Mouse (Mus musculus) midbrain, embryonic 13.5 days (tissue): ENCODE data around the gene A3galt2. TPM values are rescaled to one million over a fixed set of nuclear protein-coding genes. Genes with fewer than 3 reads are reported as not detected.

Source experiments
- ATAC-seq: fragments of 200-750 bp; cut with Nextera tagmentation; 2 replicates; pipeline ENCODE4 v1.8.0; 2017; ENCODE audit warnings: mild to moderate bottlenecking, moderate TSS enrichment, moderate library complexity
- H3K27ac ChIP-seq: fragments of 300-500 bp; sonication (generic); 2 replicates; pipeline ENCODE4 v1.5.1; 2015; ENCODE audit warnings: inconsistent platforms, mild to moderate bottlenecking, moderate library complexity
- H3K27me3 ChIP-seq: fragments of 300-500 bp; sonication (generic); 2 replicates; pipeline ENCODE4 v1.6.1; 2015; ENCODE audit warnings: mild to moderate bottlenecking, inconsistent platforms
- H3K36me3 ChIP-seq: fragments of 300-500 bp; sonication (generic); 2 replicates; pipeline ENCODE4 v1.6.1; 2015; ENCODE audit warnings: mild to moderate bottlenecking, inconsistent platforms
- H3K4me1 ChIP-seq: fragments of 300-500 bp; sonication (generic); replicated peaks from 2 replicates; pipeline ENCODE4 v1.6.1; 2015; ENCODE audit warnings: inconsistent platforms
- H3K4me2 ChIP-seq: fragments of 300-500 bp; sonication (generic); replicated peaks from 2 replicates; pipeline ENCODE4 v1.6.1; 2015; ENCODE audit warnings: moderate library complexity, mild to moderate bottlenecking, inconsistent platforms
- H3K4me3 ChIP-seq: fragments of 300-500 bp; sonication (generic); replicated peaks from 2 replicates; pipeline ENCODE4 v1.5.1; 2015; ENCODE audit warnings: mild to moderate bottlenecking, inconsistent platforms
- H3K9ac ChIP-seq: fragments of 300-500 bp; sonication (generic); replicated peaks from 2 replicates; pipeline ENCODE4 v1.6.1; 2015; ENCODE audit warnings: mild to moderate bottlenecking, inconsistent platforms
- H3K9me3 ChIP-seq: fragments of 300-500 bp; sonication (generic); 2 replicates; pipeline ENCODE4 v1.6.1; 2016; ENCODE audit warnings: mild to moderate bottlenecking, inconsistent platforms
- WGBS: fragments of 180-500 bp; shearing (Covaris S2); methylation state at CpG from one replicate; pipeline ENCODE4 v1.1.7; 2015; 5-methylcytosine and 5-hydroxymethylcytosine counted together
- polyA plus RNA-seq: library from polyadenylated mRNA; unstranded; fragments of >200 nt; fragmentation: Nextera tagmentation; extraction: Ambion mirVana; gene quantifications from 2 replicates; pipeline ENCODE4 v1.2.1, GENCODE M21; 2015

Gene A3galt2
- polyA plus RNA-seq, 1 experiment from 2014 or later: 0.58 TPM

GRCm38 (mm10) chr4:128741906-128742305 lies 13.3 kb upstream of the A3galt2 start:
- H3K27ac ChIP-seq: no peak overlapping the region
- no peaks in the 10 kb centered on the region for H3K9me3 ChIP-seq
- ATAC-seq: no peak
- peaks cover 42% of the 10 kb centered on the region for H3K4me1 ChIP-seq
- 41% methylated on average over 5 of the region's 5 CpGs for WGBS
- peaks cover 41% of the 10 kb centered on the region for H3K36me3 ChIP-seq
- H3K9ac ChIP-seq: no peak overlapping the region
- H3K27me3 ChIP-seq: no peaks in the 10 kb centered on the region
- no peak overlapping the region for H3K4me2 ChIP-seq
- H3K4me3 ChIP-seq: no peak overlapping the region

GRCm38 (mm10) chr4:128742379-128742970 lies 12.7 kb upstream of the A3galt2 start:
- H3K4me1 ChIP-seq: peaks cover 36% of the 10 kb centered on the region
- H3K4me2 ChIP-seq: no peak overlapping the region
- H3K36me3 ChIP-seq: peaks cover 46% of the 10 kb centered on the region
- peak overlapping the region; percentile 26 for H3K9ac ChIP-seq
- H3K27ac ChIP-seq: peak overlapping the region; percentile 47; the same call in 1 of the 2 replicates
- H3K27me3 ChIP-seq: no peaks in the 10 kb centered on the region
- no peak overlapping the region for H3K4me3 ChIP-seq
- no peak for ATAC-seq
- no peaks in the 10 kb centered on the region for H3K9me3 ChIP-seq
- 45% methylated on average over 10 of the region's 10 CpGs for WGBS

DNA sequence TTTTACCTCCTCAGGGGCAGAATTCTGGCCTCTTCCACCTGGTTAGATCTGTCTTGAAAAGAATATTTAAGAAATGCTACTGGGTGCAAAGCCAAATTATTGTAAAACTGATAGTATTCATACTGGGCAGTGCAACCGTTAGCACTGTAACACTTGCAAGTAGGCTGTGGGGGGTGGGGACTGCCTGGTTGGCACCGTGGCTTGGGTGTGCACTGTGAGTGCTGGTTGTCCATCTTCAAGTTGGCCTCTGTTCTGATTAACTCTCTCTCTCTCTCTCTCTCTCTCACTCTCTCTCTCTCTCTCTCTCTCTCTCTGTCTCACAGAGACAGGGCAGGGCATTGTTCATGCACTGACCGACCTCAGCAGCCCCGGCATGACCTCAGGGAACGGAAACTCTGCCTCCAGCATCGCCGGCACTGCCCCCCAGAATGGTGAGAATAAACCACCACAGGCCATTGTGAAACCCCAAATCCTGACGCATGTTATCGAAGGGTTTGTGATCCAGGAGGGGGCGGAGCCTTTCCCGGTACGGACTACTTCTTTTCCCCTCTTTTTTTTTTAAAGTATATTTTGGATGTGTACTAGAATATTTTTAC lies 12.0 kb upstream of the A3galt2 start:
- H3K27me3 ChIP-seq: no peaks in the 10 kb centered on the region
- peaks cover 53% of the 10 kb centered on the region for H3K36me3 ChIP-seq
- no peak overlapping the region for H3K4me2 ChIP-seq
- ATAC-seq: no peak
- no peaks in the 10 kb centered on the region for H3K9me3 ChIP-seq
- H3K4me3 ChIP-seq: no peak overlapping the region
- no peak overlapping the region for H3K9ac ChIP-seq
- peak overlapping the region; percentile 17; the same call in 1 of the 2 replicates for H3K27ac ChIP-seq
- 70% methylated on average over 12 of the region's 12 CpGs for WGBS
- H3K4me1 ChIP-seq: peaks cover 30% of the 10 kb centered on the region

DNA sequence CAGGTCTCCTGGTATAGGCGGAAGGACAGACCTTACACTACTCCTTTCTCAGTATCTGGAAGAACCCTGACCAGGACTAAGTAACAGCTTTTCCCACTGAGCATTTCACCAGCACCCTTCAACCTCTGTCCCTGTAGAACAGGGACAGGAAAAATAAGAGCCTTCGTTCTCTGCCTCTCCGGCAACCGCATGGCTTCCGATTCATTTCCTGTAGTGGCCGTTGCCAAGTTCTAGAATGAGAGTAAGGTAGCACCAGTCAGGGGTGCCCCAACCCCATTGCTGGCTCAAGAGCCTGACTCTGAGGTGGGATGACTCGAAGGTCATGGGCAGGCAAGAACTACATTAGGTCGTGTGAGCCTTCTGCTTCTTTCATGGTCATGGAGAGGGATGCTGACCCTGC lies 10.0 kb upstream of the A3galt2 start:
- 93% methylated on average over 8 of the region's 8 CpGs for WGBS
- H3K36me3 ChIP-seq: peaks cover 73% of the 10 kb centered on the region
- no peak for ATAC-seq

DNA sequence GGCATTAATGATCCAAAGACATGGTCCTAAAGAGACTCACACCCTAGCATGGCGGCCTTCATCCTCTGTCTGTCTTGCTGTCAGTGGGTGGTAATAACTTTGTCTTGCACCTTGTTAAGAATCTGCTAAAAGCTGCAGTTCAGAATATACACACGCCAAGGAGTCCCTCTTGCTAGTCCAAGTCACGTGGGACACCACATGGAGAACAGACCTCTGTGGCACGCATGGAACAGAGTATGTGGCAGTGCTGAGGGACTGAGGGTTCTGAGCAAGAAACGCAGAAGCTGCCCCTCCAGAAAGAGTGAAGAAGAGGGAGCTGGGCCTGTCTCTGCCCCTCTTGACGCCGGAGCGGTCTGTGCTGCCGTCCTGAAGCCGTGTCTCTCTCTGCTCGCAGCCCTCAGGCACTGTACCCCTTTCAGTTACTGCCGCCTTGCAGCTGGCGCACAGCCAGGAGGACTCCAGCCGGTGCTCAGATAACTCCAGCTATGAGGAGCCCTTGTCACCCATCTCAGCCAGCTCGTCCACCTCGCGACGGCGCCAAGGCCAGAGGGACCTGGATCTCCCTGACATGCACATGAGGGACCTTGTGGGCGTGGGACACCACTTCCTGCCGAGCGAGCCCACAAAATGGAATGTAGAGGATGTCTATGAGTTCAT lies 7.4 kb upstream of the A3galt2 start:
- Histone ChIP-seq H3K9me3 (no peaks in the 10 kb centered on the region), H3K4me3 (no peak overlapping the region)
- 80% methylated on average over 22 of the region's 22 CpGs for WGBS

More for the DNA sequence above, 10.0 kb upstream of the A3galt2 start:
- H3K27me3 ChIP-seq: no peaks in the 10 kb centered on the region
- H3K9ac ChIP-seq: no peak overlapping the region
- H3K4me2 ChIP-seq: no peak overlapping the region
- no peak overlapping the region for H3K27ac ChIP-seq
- H3K4me3 ChIP-seq: no peak overlapping the region
- no peaks in the 10 kb centered on the region for H3K9me3 ChIP-seq
- peaks cover 24% of the 10 kb centered on the region for H3K4me1 ChIP-seq

GRCm38 (mm10) chr4:128748309-128748708 lies 6.9 kb upstream of the A3galt2 start:
- H3K9ac ChIP-seq: no peak overlapping the region
- no peaks in the 10 kb centered on the region for H3K27me3 ChIP-seq
- H3K4me3 ChIP-seq: no peak overlapping the region
- no peaks in the 10 kb centered on the region for H3K9me3 ChIP-seq
- no peaks in the 10 kb centered on the region; the same call in 1 of the 2 replicates for H3K4me1 ChIP-seq
- 0 out of 2 replicates have a peak overlapping the region, but pooled peaks have one; percentile 25 for H3K27ac ChIP-seq
- 90% methylated on average over 7 of the region's 7 CpGs for WGBS
- ATAC-seq: no peak
- peaks cover 100% of the 10 kb centered on the region for H3K36me3 ChIP-seq
- no peak overlapping the region for H3K4me2 ChIP-seq

More for the DNA sequence above, 7.4 kb upstream of the A3galt2 start:
- Histone ChIP-seq H3K4me1 (peaks cover 2% of the 10 kb centered on the region), H3K4me2 (no peak overlapping the region), H3K27me3 (no peaks in the 10 kb centered on the region), H3K27ac (0 out of 2 replicates have a peak overlapping the region, but pooled peaks have one; percentile 25), H3K9ac (no peak overlapping the region), H3K36me3 (peaks cover 97% of the 10 kb centered on the region)
- no peak for ATAC-seq

DNA sequence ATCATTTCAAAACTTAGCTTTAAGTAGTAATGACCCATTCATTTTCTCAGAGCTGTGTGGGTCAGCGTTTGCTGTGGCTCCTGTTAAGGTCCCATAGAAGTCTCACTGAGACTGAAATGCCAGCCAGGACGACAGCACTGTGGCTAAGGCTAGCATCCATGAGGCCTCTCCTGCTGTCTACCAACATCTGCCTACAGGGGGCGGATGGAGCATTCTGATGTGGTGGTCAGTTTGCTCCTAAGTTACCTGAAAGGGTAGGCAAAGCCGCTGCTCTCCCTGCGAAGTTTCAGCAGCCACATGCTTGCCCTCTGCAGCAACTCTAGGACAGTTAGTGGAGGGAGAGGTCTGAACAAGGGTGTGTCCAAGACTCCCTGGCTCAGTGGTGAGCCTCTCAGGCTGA lies 4.2 kb upstream of the A3galt2 start:
- WGBS: 59% methylated on average over 5 of the region's 5 CpGs

GRCm38 (mm10) chr4:128752031-128752757 lies 3.0 kb upstream of the A3galt2 start:
- peaks cover 73% of the 10 kb centered on the region for H3K36me3 ChIP-seq
- no peak overlapping the region for H3K9ac ChIP-seq
- no peaks in the 10 kb centered on the region for H3K9me3 ChIP-seq
- H3K4me2 ChIP-seq: no peak overlapping the region
- no peaks in the 10 kb centered on the region for H3K27me3 ChIP-seq
- H3K4me1 ChIP-seq: peaks cover 15% of the 10 kb centered on the region; the same call in 1 of the 2 replicates
- no peak for ATAC-seq
- H3K4me3 ChIP-seq: no peak overlapping the region
- WGBS: 91% methylated on average over 13 of the region's 13 CpGs
- no peak overlapping the region for H3K27ac ChIP-seq

More for the DNA sequence above, 4.2 kb upstream of the A3galt2 start:
- no peak overlapping the region for H3K27ac ChIP-seq
- ATAC-seq: no peak
- H3K27me3 ChIP-seq: no peaks in the 10 kb centered on the region
- no peaks in the 10 kb centered on the region for H3K9me3 ChIP-seq
- H3K36me3 ChIP-seq: peaks cover 85% of the 10 kb centered on the region
- no peak overlapping the region for H3K4me3 ChIP-seq
- no peak overlapping the region for H3K4me2 ChIP-seq
- H3K4me1 ChIP-seq: peaks cover 12% of the 10 kb centered on the region; the same call in 1 of the 2 replicates
- H3K9ac ChIP-seq: no peak overlapping the region

GRCm38 (mm10) chr4:128753571-128753970 lies 1.6 kb upstream of the A3galt2 start:
- no peaks in the 10 kb centered on the region for H3K9me3 ChIP-seq
- no peak overlapping the region for H3K4me3 ChIP-seq
- H3K4me1 ChIP-seq: peaks cover 15% of the 10 kb centered on the region; the same call in 1 of the 2 replicates
- ATAC-seq: no peak
- WGBS: 83% methylated on average over 7 of the region's 7 CpGs
- H3K27ac ChIP-seq: 0 out of 2 replicates have a peak overlapping the region, but pooled peaks have one; percentile 47
- H3K4me2 ChIP-seq: no peak overlapping the region
- no peak overlapping the region for H3K9ac ChIP-seq
- no peaks in the 10 kb centered on the region for H3K27me3 ChIP-seq
- H3K36me3 ChIP-seq: peaks cover 59% of the 10 kb centered on the region

DNA sequence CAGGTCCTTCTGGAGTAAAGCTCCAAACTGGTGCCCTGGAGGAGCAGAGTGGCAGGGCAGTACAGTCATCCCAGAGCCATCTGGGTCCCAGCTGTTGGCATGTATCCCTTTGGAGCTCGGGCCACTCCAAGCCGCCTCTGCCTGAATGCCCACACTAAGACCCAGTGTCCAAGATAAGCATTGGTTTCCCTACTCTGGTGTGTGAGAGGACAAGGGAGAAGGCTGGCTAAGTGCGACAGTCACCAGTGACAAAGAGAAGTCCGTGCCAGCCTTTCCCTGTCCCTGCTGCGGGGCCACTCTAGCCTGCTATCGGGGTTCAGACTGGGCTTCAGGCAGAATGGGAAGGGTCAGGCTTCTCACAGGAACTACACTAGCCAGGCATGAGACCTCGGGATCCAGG lies 736 bp downstream of the A3galt2 start:
- Histone ChIP-seq H3K4me2 (no peak overlapping the region), H3K27me3 (no peaks in the 10 kb centered on the region), H3K9ac (no peak overlapping the region), H3K4me3 (no peak overlapping the region), H3K27ac (peak overlapping the region; percentile 76), H3K9me3 (no peaks in the 10 kb centered on the region), H3K36me3 (peaks cover 36% of the 10 kb centered on the region), H3K4me1 (peaks cover 15% of the 10 kb centered on the region; the same call in 1 of the 2 replicates)
- ATAC-seq: peak; percentile 22; the same call in 1 of the 2 replicates
- 81% methylated on average over 7 of the region's 7 CpGs for WGBS

DNA sequence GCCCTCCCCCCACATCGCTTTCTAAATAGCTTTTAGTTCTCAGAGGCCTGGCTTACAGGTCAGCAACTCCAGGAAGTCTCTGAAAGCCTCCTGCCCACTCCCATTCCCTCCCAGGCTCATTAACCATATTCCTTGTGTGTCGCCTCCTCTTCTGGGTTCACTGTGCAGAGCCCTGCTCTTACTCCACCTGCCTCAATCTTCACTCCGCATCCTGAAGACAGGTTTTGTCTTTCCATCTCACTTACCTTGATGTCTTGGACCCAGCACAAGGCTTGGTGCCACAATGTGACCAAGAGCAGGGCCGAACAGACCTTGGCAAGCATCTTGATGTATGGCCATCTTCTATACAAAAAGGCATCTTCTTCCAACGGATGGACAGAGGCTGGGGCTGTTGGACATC lies 4.0 kb downstream of the A3galt2 start:
- H3K27ac ChIP-seq: no peak overlapping the region
- peaks cover 3% of the 10 kb centered on the region; the same call in 1 of the 2 replicates for H3K36me3 ChIP-seq
- peaks cover 10% of the 10 kb centered on the region; the same call in 1 of the 2 replicates for H3K9me3 ChIP-seq
- no peak overlapping the region for H3K4me3 ChIP-seq
- no peak overlapping the region for H3K4me2 ChIP-seq
- no peaks in the 10 kb centered on the region for H3K27me3 ChIP-seq
- peaks cover 15% of the 10 kb centered on the region; the same call in 1 of the 2 replicates for H3K4me1 ChIP-seq
- H3K9ac ChIP-seq: no peak overlapping the region
- no peak for ATAC-seq
- 89% methylated on average over 5 of the region's 5 CpGs for WGBS
